Mouse (Mus musculus) spleen, adult 2 months (tissue): ENCODE measurements around the gene Dmxl2. TPM values are rescaled to one million over a fixed set of nuclear protein-coding genes. Genes with fewer than 3 reads are reported as not detected.

ENCODE experiments used
- DNase-seq, 2 experiments: peaks; one replicate each; pipeline versions ENCODE4 v3.0.0 to v3.0.0-alpha.2; 2012 to 2021; ENCODE audit warnings: low spot score in 2 of 2, low read depth in 1 of 2
- H3K27ac ChIP-seq: fragments of 200-500 bp; 2 replicates; pipeline ENCODE4 v1.5.1; 2012; ENCODE audit warnings: low read length, inconsistent platforms; ENCODE audit not compliant: insufficient read depth
- H3K27me3 ChIP-seq: fragments of 200-500 bp; 2 replicates; pipeline ENCODE4 v1.6.1; 2012; ENCODE audit warnings: mild to moderate bottlenecking, moderate library complexity, low read length, inconsistent platforms; ENCODE audit not compliant: control insufficient read depth, insufficient read depth
- H3K36me3 ChIP-seq: fragments of 200-500 bp; 2 replicates; pipeline ENCODE4 v1.6.1; 2012; ENCODE audit warnings: mild to moderate bottlenecking, low read length, inconsistent platforms; ENCODE audit not compliant: control insufficient read depth, insufficient read depth
- H3K4me1 ChIP-seq: fragments of 200-500 bp; 2 replicates; pipeline ENCODE4 v1.6.1; 2011; ENCODE audit warnings: inconsistent platforms; ENCODE audit not compliant: control insufficient read depth, insufficient read depth, insufficient read length
- H3K4me3 ChIP-seq: fragments of 200-500 bp; 2 replicates; pipeline ENCODE4 v1.5.1; 2011; ENCODE audit warnings: mild to moderate bottlenecking, inconsistent platforms; ENCODE audit not compliant: insufficient read depth, insufficient read length; ENCODE audit errors: extremely low read depth
- CTCF ChIP-seq: fragments of 200-500 bp; IDR thresholded peaks from 2 replicates; pipeline ENCODE4 v1.5.1; 2011; ENCODE audit warnings: mild to moderate bottlenecking, inconsistent platforms; ENCODE audit not compliant: insufficient read depth, insufficient read length, insufficient replicate concordance; ENCODE audit errors: extremely low read depth
- POLR2A ChIP-seq: fragments of 200-500 bp; IDR thresholded peaks from 2 replicates; pipeline ENCODE4 v1.6.1; 2011; ENCODE audit warnings: low read depth, low read length, inconsistent platforms
- WGBS: fragments of 180-500 bp; shearing (Covaris S2); methylation state at CpG from one replicate; pipeline ENCODE4 v1.1.7; 2018; 5-methylcytosine and 5-hydroxymethylcytosine counted together
- polyA plus RNA-seq: library from polyadenylated mRNA; depleted of rRNA; stranded (reverse); fragments of >200 nt; gene quantifications from 2 replicates; pipeline ENCODE4 v1.2.3, GENCODE M21; 2012; rRNA removed

The Dmxl2 gene
- 1.0 and 2.0 TPM in 2 replicates for polyA plus RNA-seq

- Histone ChIP-seq H3K4me3 (peak within 1 kb of the TSS; percentile 61), H3K36me3 (no peaks in the 10 kb centered on the region), H3K4me1 (peaks cover 4% of the 10 kb centered on the region; the same call in 1 of the 2 replicates), H3K27ac (no peak within 1 kb of the TSS), H3K27me3 (peaks cover 16% of the 10 kb centered on the region)
- TF ChIP-seq POLR2A (no peak), CTCF (no peak)
- WGBS, result 1% methylated on average over 90 of the region's 99 CpGs
- DNase-seq, result peak in 1 of 2 experiments; percentile 18
These were observed at the start of gene Dmxl2 for GRCm38 (mm10) chr9:54501453-54502110. Gene Dmxl2 (minus strand): TSS chr9:54501626.

GRCm38 (mm10) chr9:54549433-54549832, 48.0 kb upstream of the Dmxl2 start:
- WGBS, result 92% methylated on average over 6 of the region's 6 CpGs
- Histone ChIP-seq H3K4me1 (no peaks in the 10 kb centered on the region), H3K27me3 (no peaks in the 10 kb centered on the region), H3K4me3 (no peak overlapping the region), H3K27ac (no peak overlapping the region), H3K36me3 (no peaks in the 10 kb centered on the region)
- DNase-seq, result no peak
- no peak for TF ChIP-seq POLR2A
- no peak for TF ChIP-seq CTCF

GRCm38 (mm10) chr9:54547536-54547935, 46.1 kb upstream of the Dmxl2 start:
- Histone ChIP-seq H3K4me3 (no peak overlapping the region), H3K36me3 (no peaks in the 10 kb centered on the region), H3K27me3 (no peaks in the 10 kb centered on the region), H3K4me1 (no peaks in the 10 kb centered on the region), H3K27ac (no peak overlapping the region)
- WGBS, result 14% methylated on average over 5 of the region's 5 CpGs
- TF ChIP-seq CTCF (peak; percentile 72; the same call in 1 of the 2 replicates), POLR2A (no peak)
- DNase-seq, result peak in 1 of 2 experiments; percentile 44

GRCm38 (mm10) chr9:54544954-54545315, 43.5 kb upstream of the Dmxl2 start:
- no peaks in the 10 kb centered on the region for H3K27me3 ChIP-seq
- TF ChIP-seq POLR2A, result no peak
- TF ChIP-seq CTCF, result no peak
- 89% methylated on average over 4 of the region's 4 CpGs for WGBS
- H3K36me3 ChIP-seq, result no peaks in the 10 kb centered on the region
- H3K27ac ChIP-seq, result no peak overlapping the region
- no peak overlapping the region for H3K4me3 ChIP-seq
- no peaks in the 10 kb centered on the region for H3K4me1 ChIP-seq
- no peak for DNase-seq

- H3K27ac ChIP-seq, result no peak overlapping the region
- TF ChIP-seq CTCF (no peak), POLR2A (no peak)
- no peak overlapping the region for H3K4me3 ChIP-seq
- no peaks in the 10 kb centered on the region for H3K27me3 ChIP-seq
- no peak for DNase-seq
- H3K4me1 ChIP-seq, result no peaks in the 10 kb centered on the region
- no peaks in the 10 kb centered on the region for H3K36me3 ChIP-seq
- 83% methylated on average over 9 of the region's 9 CpGs for WGBS
These were observed 43.0 kb upstream of the Dmxl2 start for GRCm38 (mm10) chr9:54544212-54544953.

- H3K27ac ChIP-seq, result no peak overlapping the region
- no peak for DNase-seq
- no peak for TF ChIP-seq POLR2A
- TF ChIP-seq CTCF, result no peak
- H3K27me3 ChIP-seq, result no peaks in the 10 kb centered on the region
- no peak overlapping the region for H3K4me3 ChIP-seq
- H3K4me1 ChIP-seq, result no peaks in the 10 kb centered on the region
- WGBS, result 79% methylated on average over 5 of the region's 5 CpGs
- H3K36me3 ChIP-seq, result no peaks in the 10 kb centered on the region
These were observed 39.4 kb upstream of the Dmxl2 start for GRCm38 (mm10) chr9:54540801-54541200.

GRCm38 (mm10) chr9:54538684-54539083, 37.3 kb upstream of the Dmxl2 start, which contains the start of gene Sh2d7:
Gene Sh2d7 (plus strand): TSS chr9:54538984.
- WGBS, result 91% methylated on average over 14 of the region's 14 CpGs
- Histone ChIP-seq H3K4me1 (no peaks in the 10 kb centered on the region), H3K27ac (no peak within 1 kb of the TSS), H3K4me3 (no peak within 1 kb of the TSS), H3K27me3 (no peaks in the 10 kb centered on the region), H3K36me3 (no peaks in the 10 kb centered on the region)
- DNase-seq, result no peak
- TF ChIP-seq POLR2A, result no peak
